ENCODE assay signal across 20 mouse cellular contexts in genomic region chr6:114964235-114964634, GRCm38 (mm10). TPM values are rescaled to one million over a fixed set of nuclear protein-coding genes. Genes with fewer than 3 reads are reported as not detected.
A peak's percentile ranks its signal among the peaks of the same experiment; 100 is the strongest.
DNase-seq lines count a peak whose midpoint lies in the region; ATAC-seq and TF ChIP-seq lines count a peak whose summit lies in the region.
"Had no signal": no experiment of that assay in that cellular context is flagged by ENCODE, and none has a peak within 500 bp of the region (broad histone marks: within the 10 kb centered on the region; RNA-seq: fewer than 3 reads in every experiment).

No protein-coding gene starts in this region.

- no peaks in the 10 kb centered on the region; the same call in 1 of the 2 replicates for H3K79me2 ChIP-seq in MEL (ENCODE audit: control insufficient read depth, insufficient read depth, low read length, poor library complexity)

- no peak for TF ChIP-seq CTCF in kidney, adult 2 months (conservative IDR thresholded peaks at IDR 0.05; ENCODE audit: insufficient read depth, insufficient read length, low read depth, low read length)
- no peak for TF ChIP-seq CTCF in lung, embryonic 14.5 days (IDR thresholded peaks at IDR 0.05; ENCODE audit: low read depth)
- TF ChIP-seq CTCF in MEL (IDR thresholded peaks at IDR 0.05 in 2 of 3, conservative IDR thresholded peaks at IDR 0.05 in 1 of 3; ENCODE audit: control insufficient read depth in 1 of 3, insufficient read depth in 1 of 3, low read depth in 2 of 3, low read length in 3 of 3, poor library complexity in 1 of 3, severe bottlenecking in 1 of 3): no peak

- no peaks in the 10 kb centered on the region for H3K27me3 ChIP-seq in kidney, adult 2 months (replicated peaks; ENCODE audit: control insufficient read depth, insufficient read depth, low read length)
- H3K27me3 ChIP-seq in kidney, embryonic 14.5 days (ENCODE audit: control insufficient read depth, insufficient read depth, low read length): no peaks in the 10 kb centered on the region
- H3K27me3 ChIP-seq in lung, embryonic 14.5 days (ENCODE audit: insufficient read depth, low read length): peaks cover 15% of the 10 kb centered on the region
- no peaks in the 10 kb centered on the region for H3K27me3 ChIP-seq in MEL (ENCODE audit: control insufficient read depth in 1 of 2, insufficient read depth in 2 of 2, low read length in 2 of 2)
- peaks cover 32% of the 10 kb centered on the region for H3K27me3 ChIP-seq in forebrain, embryonic 13.5 days
- H3K27me3 ChIP-seq: neural tube, embryonic 15.5 days had no signal

- peaks cover 23% of the 10 kb centered on the region; the same call in 1 of the 2 replicates for H3K4me1 ChIP-seq in kidney, adult 2 months (ENCODE audit: control insufficient read depth, insufficient read depth, low read length)
- H3K4me1 ChIP-seq in kidney, embryonic 14.5 days (ENCODE audit: control insufficient read depth, insufficient read depth, low read length): peaks cover 2% of the 10 kb centered on the region; the same call in 1 of the 2 replicates
- peaks cover 9% of the 10 kb centered on the region; the same call in 1 of the 2 replicates for H3K4me1 ChIP-seq in lung, embryonic 14.5 days (ENCODE audit: insufficient read depth)
- peaks cover 14 to 30% of the 10 kb centered on the region in 2 experiments; a peak in 3 of 4 replicates for H3K4me1 ChIP-seq in MEL (ENCODE audit: control insufficient read depth in 1 of 2, insufficient read depth in 2 of 2, low read length in 2 of 2)
- peaks cover 12% of the 10 kb centered on the region; the same call in 1 of the 2 replicates for H3K4me1 ChIP-seq in forebrain, embryonic 13.5 days

- no peak overlapping the region for H3K9ac ChIP-seq in kidney, embryonic 14.5 days (ENCODE audit: low read depth, low read length)
- no peak overlapping the region for H3K9ac ChIP-seq in lung, embryonic 14.5 days
- H3K9ac ChIP-seq in MEL (ENCODE audit: control insufficient read depth, low read depth, low read length, poor library complexity, severe bottlenecking): no peak overlapping the region
- H3K9ac ChIP-seq in forebrain, embryonic 13.5 days: no peak overlapping the region
- H3K9ac ChIP-seq: liver, embryonic 13.5 days; neural tube, embryonic 15.5 days had no signal

- TF ChIP-seq POLR2A in kidney, adult 2 months (IDR thresholded peaks at IDR 0.05; ENCODE audit: low read depth, low read length): no peak
- no peak for TF ChIP-seq POLR2A in MEL (IDR thresholded peaks at IDR 0.05; ENCODE audit: control insufficient read depth in 1 of 2, insufficient read depth in 1 of 2, low read depth in 1 of 2, low read length in 2 of 2, poor library complexity in 1 of 2)

- DNase-seq in kidney, adult 2 months: peak; percentile 50
- DNase-seq in lung, embryonic 14.5 days: peak; percentile 24
- DNase-seq in lung, adult 18-20 months: no peak
- DNase-seq in MEL (ENCODE audit: low read depth, low spot score): peak; percentile 55
- peak; percentile 51 for DNase-seq in fat pad, adult 2 months (ENCODE audit: extremely low read depth, low read depth, low spot score)
- DNase-seq: adrenal gland, postnatal 10 days; cerebellum, adult 18-20 months; heart, postnatal 14 days; liver, embryonic 13.5 days; midbrain, embryonic 14.5 days; right cerebral cortex, postnatal 25 days; thymus, postnatal 36 days had no signal

- no peaks in the 10 kb centered on the region for H3K9me3 ChIP-seq in kidney, embryonic 14.5 days (ENCODE audit: control insufficient read depth, low read length)
- H3K9me3 ChIP-seq in lung, embryonic 14.5 days (ENCODE audit: low read depth, low read length): no peaks in the 10 kb centered on the region
- no peaks in the 10 kb centered on the region for H3K9me3 ChIP-seq in MEL (replicated peaks; ENCODE audit: insufficient read depth, low read length)
- no peaks in the 10 kb centered on the region for H3K9me3 ChIP-seq in forebrain, embryonic 13.5 days (replicated peaks)
- H3K9me3 ChIP-seq: heart, embryonic 10.5 days; liver, embryonic 13.5 days; neural tube, embryonic 15.5 days had no signal

- no peak overlapping the region for H3K4me3 ChIP-seq in kidney, adult 2 months (ENCODE audit: insufficient read depth, low read depth, low read length)
- no peak overlapping the region for H3K4me3 ChIP-seq in kidney, embryonic 14.5 days (ENCODE audit: low read length)
- H3K4me3 ChIP-seq in lung, embryonic 14.5 days (ENCODE audit: low read depth, low read length): no peak overlapping the region
- H3K4me3 ChIP-seq in MEL (ENCODE audit: control insufficient read depth in 1 of 2, insufficient read depth in 1 of 2, low read depth in 2 of 2, low read length in 2 of 2): no peak overlapping the region
- no peak overlapping the region for H3K4me3 ChIP-seq in forebrain, embryonic 13.5 days
- H3K4me3 ChIP-seq: heart, embryonic 10.5 days; liver, embryonic 13.5 days; myocyte; neural tube, embryonic 15.5 days had no signal

- WGBS in kidney, adult 2 months: 66% methylated on average over 2 of the region's 2 CpGs
- WGBS in kidney, embryonic 14.5 days: 78% methylated on average over 2 of the region's 2 CpGs
- WGBS in lung, embryonic 14.5 days: 65% methylated on average over 2 of the region's 2 CpGs
- 92% methylated on average over 2 of the region's 2 CpGs for WGBS in forebrain, embryonic 13.5 days

- no peaks in the 10 kb centered on the region for H3K36me3 ChIP-seq in kidney, adult 2 months (ENCODE audit: control insufficient read depth, insufficient read depth, low read length)
- H3K36me3 ChIP-seq in kidney, embryonic 14.5 days (ENCODE audit: control insufficient read depth, insufficient read depth, low read length): no peaks in the 10 kb centered on the region
- H3K36me3 ChIP-seq in lung, embryonic 14.5 days (ENCODE audit: insufficient read depth): no peaks in the 10 kb centered on the region
- peaks cover 0 to 32% of the 10 kb centered on the region in 2 experiments; a peak in 2 of 4 replicates for H3K36me3 ChIP-seq in MEL (ENCODE audit: control insufficient read depth in 1 of 2, insufficient read depth in 2 of 2, low read length in 2 of 2)
- H3K36me3 ChIP-seq in forebrain, embryonic 13.5 days (ENCODE audit: poor library complexity, severe bottlenecking): no peaks in the 10 kb centered on the region
- H3K36me3 ChIP-seq: heart, embryonic 10.5 days; liver, embryonic 13.5 days; neural tube, embryonic 15.5 days had no signal

- no peak overlapping the region for H3K4me2 ChIP-seq in kidney, embryonic 14.5 days (replicated peaks; ENCODE audit: low read depth, low read length)
- no peak overlapping the region for H3K4me2 ChIP-seq in lung, embryonic 14.5 days
- no peak overlapping the region for H3K4me2 ChIP-seq in forebrain, embryonic 13.5 days
- H3K4me2 ChIP-seq: liver, embryonic 13.5 days; neural tube, embryonic 15.5 days had no signal

- H3K27ac ChIP-seq in kidney, adult 2 months (ENCODE audit: insufficient read depth, low read depth, low read length): no peak overlapping the region
- H3K27ac ChIP-seq in kidney, embryonic 14.5 days (ENCODE audit: low read depth, low read length): no peak overlapping the region
- peak overlapping the region; percentile 26; the same call in 1 of the 2 replicates for H3K27ac ChIP-seq in lung, embryonic 14.5 days (ENCODE audit: low read depth)
- H3K27ac ChIP-seq in MEL (ENCODE audit: control insufficient read depth, low read depth, low read length): no peak overlapping the region
- no peak overlapping the region for H3K27ac ChIP-seq in forebrain, embryonic 13.5 days
- H3K27ac ChIP-seq: heart, embryonic 10.5 days; liver, embryonic 13.5 days; neural tube, embryonic 15.5 days had no signal

- TF ChIP-seq EP300 in MEL (IDR thresholded peaks at IDR 0.05; ENCODE audit: low read depth in 1 of 2, low read length in 2 of 2): peak in 1 of 2 experiments; percentile 36; a peak in 3 of 4 replicates

- no peak for ATAC-seq in kidney, embryonic 14.5 days (ENCODE audit: low FRiP score, low TSS enrichment)
- ATAC-seq in lung, embryonic 14.5 days (ENCODE audit: insufficient read depth): no peak
- no peak for ATAC-seq in activated CD4-positive, CD25-positive, alpha-beta regulatory T cell, adult 4 months
- no peak for ATAC-seq in forebrain, embryonic 13.5 days
- ATAC-seq: hindbrain, embryonic 16.5 days; intestine, postnatal 0 days had no signal

- no peak for TF ChIP-seq RAD21 in MEL (IDR thresholded peaks at IDR 0.05; ENCODE audit: low read depth, low read length)

TF ChIP-seq in MEL, 35 proteins besides CTCF, POLR2A, EP300 and RAD21:
- TF ChIP-seq CHD2 (IDR thresholded peaks at IDR 0.05; ENCODE audit: low read length): no peak
- no peak for TF ChIP-seq POLR2AphosphoS2 (IDR thresholded peaks at IDR 0.05; ENCODE audit: low read length)
- TF ChIP-seq USF2 (IDR thresholded peaks at IDR 0.05; ENCODE audit: borderline replicate concordance in 1 of 2, insufficient read depth in 1 of 2, low read depth in 1 of 2, low read length in 2 of 2): no peak
- TF ChIP-seq KAT2A (conservative IDR thresholded peaks at IDR 0.05; ENCODE audit: low read depth, low read length): no peak
- no peak for TF ChIP-seq ZKSCAN1 (IDR thresholded peaks at IDR 0.05; ENCODE audit: low read depth, low read length)
- TF ChIP-seq UBTF (IDR thresholded peaks at IDR 0.05; ENCODE audit: borderline replicate concordance, insufficient read depth, low read depth, low read length): no peak
- TF ChIP-seq ETS1 (IDR thresholded peaks at IDR 0.05; ENCODE audit: low read depth, low read length): peak; percentile 68
- TF ChIP-seq TAL1 (IDR thresholded peaks at IDR 0.05; ENCODE audit: low read length): peak; percentile 55
- TF ChIP-seq USF1 (IDR thresholded peaks at IDR 0.05; ENCODE audit: low read depth, low read length): 0 out of 2 replicates have a peak, but pooled peaks have one; percentile 7
- TF ChIP-seq MEF2A (IDR thresholded peaks at IDR 0.05; ENCODE audit: extremely low read depth, insufficient replicate concordance, low read depth, low read length, poor library complexity, severe bottlenecking): no peak
- TF ChIP-seq GATA1 (IDR thresholded peaks at IDR 0.05; ENCODE audit: low read depth, low read length): peak; percentile 39; the same call in 1 of the 2 replicates

RNA-seq across cellular contexts. Expression of gene Vgll4, which starts 5.6 kb away (rescaled TPM):
- polyA plus RNA-seq in kidney, adult 2 months (2012; rRNA removed): 60.5 and 66.6 TPM in 2 replicates
- polyA plus RNA-seq in kidney, embryonic 14.5 days (2014; fragmentation: Nextera tagmentation; extraction: Ambion mirVana): 68.8 and 83.0 TPM in 2 replicates
- polyA plus RNA-seq in lung, embryonic 14.5 days (2014; fragmentation: Nextera tagmentation; extraction: Ambion mirVana): 101 and 111 TPM in 2 replicates
- 17.5 and 18.1 TPM in 2 replicates for total RNA-seq in MEL (2012; rRNA removed)
- polyA plus RNA-seq in MEL (2012; ENCODE audit: insufficient read depth in 1 of 2, insufficient read length in 2 of 2, low read depth in 1 of 2, low replicate concordance in 2 of 2, missing spikeins in 1 of 2): 10 to 100 TPM in 1 of 2 experiments, not detected in 1; 21.5 TPM
- 100 to 1,000 TPM in 1 of 2 experiments, 10 to 100 TPM in 1; 95.8 to 109 TPM for polyA plus RNA-seq in activated CD4-positive, CD25-positive, alpha-beta regulatory T cell, adult 4 months (2017; shearing (Covaris generic))
- 81.5 and 84.3 TPM in 2 replicates for polyA plus RNA-seq in forebrain, embryonic 13.5 days (2015; fragmentation: Nextera tagmentation; extraction: Ambion mirVana)

Comparison
In these comparisons a context has a peak if more than half of its experiments do, and no peak if none do; other contexts are left out.
1. DNase-seq: peak in kidney, adult 2 months (single experiment), lung, embryonic 14.5 days (single experiment), MEL (single experiment) and fat pad, adult 2 months (single experiment); none in lung, adult 18-20 months (0 of 2).